Mouse (Mus musculus): ENCODE data around the gene Ccl17.

- TF ChIP-seq CTCF (IDR thresholded peaks at IDR 0.05; ENCODE audit: extremely low read depth, insufficient read depth, insufficient read length, insufficient replicate concordance) (no peak), POLR2A (IDR thresholded peaks at IDR 0.05; ENCODE audit: low read depth, low read length) (no peak)
Observed at GRCm38 (mm10) chr8:94787524-94788501, 22.4 kb upstream of the Ccl17 start.
